Mouse (Mus musculus) spleen, adult 12 weeks (tissue): ENCODE results near the gene Dbt.

Experiments
- DNase-seq: peaks from one replicate; pipeline ENCODE4 v3.0.0; 2022; ENCODE audit warnings: low spot score

The Dbt gene

DNA sequence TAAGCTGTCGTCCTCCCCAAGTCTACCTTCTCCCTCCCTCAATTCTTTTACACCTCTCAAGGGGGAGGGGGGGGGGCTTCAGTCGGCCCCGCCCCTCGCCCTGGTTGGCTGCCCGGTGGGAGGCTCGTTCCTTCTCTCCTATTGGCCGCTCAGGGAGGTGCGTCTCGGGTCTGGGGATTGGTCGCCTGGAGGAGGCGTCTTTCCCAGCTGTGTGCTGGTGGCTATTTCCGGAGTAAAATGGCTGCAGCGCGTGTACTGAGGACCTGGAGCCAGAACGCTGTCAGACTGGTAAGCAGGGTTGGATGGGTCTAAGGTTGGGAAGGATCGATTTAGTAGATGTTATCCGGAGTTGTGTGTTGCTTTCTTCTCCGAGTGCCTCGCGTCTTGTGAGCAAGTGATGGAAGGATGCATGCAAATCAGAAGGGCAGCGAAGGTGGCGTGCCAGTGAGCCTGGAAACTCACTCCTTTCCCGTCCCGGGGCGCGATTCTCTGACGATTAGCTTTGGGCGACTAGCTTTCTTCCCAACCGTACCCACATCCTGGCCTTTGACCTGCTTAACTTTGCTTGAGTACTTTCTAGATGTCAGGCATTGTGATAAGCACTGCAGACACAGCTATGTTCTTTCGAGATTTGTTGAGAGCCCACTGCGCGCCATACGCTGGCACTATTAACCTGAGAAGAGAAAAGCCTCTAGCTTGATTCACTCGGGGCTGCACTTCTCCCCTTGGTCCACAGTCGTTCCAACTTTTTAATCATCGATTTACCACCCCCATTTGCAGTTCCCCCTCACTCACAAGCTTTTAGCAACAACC lies at the start of gene Dbt:
TSS of gene Dbt (plus strand) at position 167 of the 813 bp plus-strand sequence.
- DNase-seq: peak; percentile 50

- DNase-seq: no peak
Measured at GRCm38 (mm10) chr3:116464318-116464717, 48.6 kb upstream of the Dbt start.

- no peak for DNase-seq
Measured at GRCm38 (mm10) chr3:116465709-116466108, 47.2 kb upstream of the Dbt start.

GRCm38 (mm10) chr3:116474602-116475001 lies 38.3 kb upstream of the Dbt start:
- DNase-seq: no peak

DNA sequence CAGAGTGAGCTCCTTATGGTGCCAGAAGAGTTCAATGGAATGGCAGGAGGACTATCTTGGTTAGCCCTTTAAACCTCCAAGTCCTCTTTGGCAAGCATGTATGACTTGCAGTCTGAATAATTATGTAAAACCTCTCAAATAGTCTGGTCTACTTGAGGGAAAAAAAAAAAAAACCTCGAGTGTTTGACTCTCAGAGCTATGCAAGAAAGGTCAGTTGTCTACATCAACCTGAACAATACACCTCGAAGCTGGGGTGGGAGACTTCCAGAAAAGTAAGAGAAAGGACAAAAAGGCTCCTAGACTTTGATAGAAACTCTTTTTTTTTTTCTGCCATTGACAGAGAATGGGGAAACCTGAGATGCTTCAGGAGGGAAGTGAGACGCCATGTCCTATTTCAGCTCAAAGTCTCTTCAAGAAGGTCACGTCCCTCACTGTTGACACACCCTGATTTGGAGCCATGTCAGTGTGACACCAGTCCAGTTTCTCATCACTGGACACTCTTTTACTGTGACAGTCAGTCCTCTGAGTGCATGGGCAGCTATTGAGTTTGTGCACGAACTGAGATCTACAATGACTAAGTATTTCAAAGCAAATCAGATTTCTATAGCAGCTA lies 36.1 kb upstream of the Dbt start:
- no peak for DNase-seq

- no peak for DNase-seq
Measured at GRCm38 (mm10) chr3:116477351-116477750, 35.5 kb upstream of the Dbt start.

DNA sequence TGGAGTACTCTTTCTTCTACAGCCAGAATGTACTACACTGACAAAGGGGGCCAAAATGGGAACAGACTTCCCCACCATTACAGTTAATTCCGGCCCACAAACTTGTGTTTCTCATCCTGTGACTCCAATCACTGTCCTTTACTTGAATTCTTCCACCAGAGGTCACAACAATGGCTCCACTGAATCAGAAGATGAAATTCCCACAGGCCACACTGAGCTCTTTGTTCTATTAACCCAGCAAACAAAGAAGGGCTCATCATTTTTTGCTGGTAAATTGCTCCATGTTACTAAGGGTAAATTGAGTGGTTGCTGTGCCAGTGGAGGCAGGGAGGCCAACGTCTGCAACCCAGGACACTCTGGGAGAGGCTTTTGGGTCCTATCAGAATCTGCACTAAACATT lies 32.8 kb upstream of the Dbt start:
- no peak for DNase-seq

GRCm38 (mm10) chr3:116480937-116481336 lies 31.9 kb upstream of the Dbt start:
- DNase-seq: no peak

DNA sequence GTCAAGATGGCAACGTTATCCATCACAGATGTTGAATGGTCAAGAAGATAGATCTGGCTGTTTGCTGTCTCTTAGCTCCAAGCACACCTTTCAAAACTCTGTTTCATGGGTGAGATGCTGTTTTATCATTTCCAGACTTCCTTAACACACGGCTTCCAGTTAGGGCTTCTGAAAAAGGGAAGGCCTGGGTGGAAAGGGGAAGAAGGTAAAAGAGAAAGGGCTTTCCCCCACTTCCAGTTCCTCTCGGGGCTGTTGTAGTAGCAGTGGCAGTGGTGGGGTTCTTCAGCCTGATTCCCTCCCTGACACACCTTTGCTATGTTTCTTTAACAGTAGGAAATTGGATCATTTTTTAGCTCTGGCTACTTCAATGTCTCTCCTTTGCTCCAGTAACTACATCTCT lies 30.1 kb upstream of the Dbt start:
- no peak for DNase-seq

DNA sequence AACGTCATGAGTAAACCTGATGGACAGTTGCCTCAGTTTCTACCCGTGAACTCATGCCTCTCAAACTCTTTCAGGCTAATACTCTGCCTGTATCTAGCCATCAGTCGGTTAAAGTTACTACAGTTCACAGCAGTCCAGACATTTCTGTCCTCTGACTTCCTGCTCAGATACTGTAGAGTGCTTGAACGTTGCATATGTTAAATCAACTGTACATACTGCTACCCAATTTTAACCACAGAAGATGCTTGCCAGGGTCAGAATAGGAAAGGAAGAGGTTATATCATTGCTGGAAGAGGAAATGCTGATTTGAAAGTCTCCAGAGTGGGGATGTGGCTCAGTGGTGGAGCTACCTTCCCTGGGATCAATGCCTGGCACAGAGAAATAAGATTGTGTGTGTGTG lies 29.6 kb upstream of the Dbt start:
- no peak for DNase-seq

DNA sequence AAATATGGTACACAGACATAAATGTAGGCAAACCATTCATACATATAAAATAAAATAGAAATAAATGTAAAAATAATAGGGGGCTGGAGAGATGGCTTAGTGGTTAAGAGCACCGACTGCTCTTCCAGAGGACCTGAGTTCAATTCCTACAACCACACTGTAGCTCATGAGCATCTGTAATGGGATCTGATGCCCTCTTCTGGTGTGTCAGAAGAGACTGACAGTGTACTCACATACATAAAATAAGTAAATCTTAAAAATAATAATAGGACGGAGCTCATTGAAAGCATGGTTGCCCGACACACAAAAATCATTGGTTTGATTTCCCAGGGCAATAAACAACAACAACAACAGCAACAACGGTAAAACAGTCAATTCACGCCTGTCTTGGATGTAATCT lies 21.9 kb upstream of the Dbt start:
- no peak for DNase-seq

DNA sequence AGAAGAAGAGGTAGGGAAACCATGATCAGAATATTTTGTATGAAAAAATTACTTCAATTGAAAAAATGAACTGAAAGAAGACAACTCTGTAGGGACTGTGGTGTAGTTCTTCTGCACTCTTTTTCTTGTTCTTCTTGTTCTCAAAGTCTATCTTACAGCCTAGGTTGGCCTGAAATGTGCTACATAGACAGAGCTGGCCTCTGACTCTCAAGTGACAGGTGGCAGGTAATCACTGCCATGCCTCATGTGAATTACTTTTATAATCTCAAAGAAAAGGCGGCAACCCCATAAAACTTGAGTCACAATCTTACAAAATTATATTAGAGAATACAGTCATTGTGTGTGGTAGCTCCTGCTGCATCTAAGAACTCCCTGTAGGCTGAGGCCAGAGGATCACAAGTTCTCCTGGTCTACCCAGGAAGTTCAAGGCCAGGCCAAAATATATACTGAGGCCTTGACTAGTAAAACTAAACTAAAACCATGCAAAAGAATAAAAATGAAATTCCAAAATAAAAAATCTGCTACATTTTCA lies 20.9 kb upstream of the Dbt start:
- DNase-seq: no peak

DNA sequence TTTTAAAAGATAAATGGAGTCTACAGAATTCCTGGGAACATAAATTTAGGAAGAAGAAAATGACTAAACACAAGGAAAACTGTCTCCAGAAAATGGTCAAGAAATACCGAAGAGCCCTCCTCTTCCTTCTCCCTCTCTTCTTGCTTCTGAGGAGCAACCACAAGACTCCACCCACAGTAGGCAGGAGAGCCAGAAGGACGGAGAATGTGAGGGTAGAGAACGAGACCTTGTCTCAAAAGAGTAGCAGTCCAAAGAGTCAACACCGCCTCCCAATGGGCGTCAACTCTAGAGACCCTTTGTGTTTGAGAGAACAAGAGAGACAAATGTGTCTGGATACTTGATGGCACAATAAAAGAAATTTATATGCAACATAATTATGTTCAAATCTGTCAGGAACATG lies 19.2 kb upstream of the Dbt start:
- DNase-seq: no peak

- no peak for DNase-seq
Measured at GRCm38 (mm10) chr3:116495671-116496070, 17.2 kb upstream of the Dbt start.

DNA sequence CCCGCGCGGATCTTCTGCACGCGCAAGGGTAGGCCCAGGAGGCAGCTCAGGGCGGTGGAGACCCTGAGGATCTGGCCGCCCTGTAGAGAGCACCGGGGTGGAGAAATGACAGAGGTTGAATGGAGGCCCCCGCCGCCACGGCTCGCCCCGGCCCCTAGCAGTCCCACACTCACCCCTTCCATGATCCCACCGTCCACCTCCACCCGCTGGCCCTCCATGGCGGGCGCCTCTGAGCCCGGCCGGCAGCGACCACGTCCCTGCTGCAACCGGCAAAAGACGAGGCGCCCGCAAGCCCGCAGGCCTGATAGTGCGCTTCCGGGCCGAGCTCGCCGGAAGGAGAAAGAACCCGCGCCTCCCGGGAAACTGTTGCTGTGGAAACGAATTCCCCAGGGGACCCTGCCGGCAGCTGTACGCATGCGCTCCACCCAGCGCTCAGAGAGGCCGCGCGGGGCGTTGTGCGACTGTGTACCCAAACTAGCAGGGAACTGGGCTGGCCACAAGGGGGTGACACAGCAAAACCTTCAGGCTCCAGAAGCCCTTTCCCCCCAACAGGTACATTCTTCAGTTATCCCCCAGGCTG lies 5.0 kb upstream of the Dbt start, which contains the start of gene Rtca:
TSS of gene Rtca (minus strand) at position 437 of the 580 bp plus-strand sequence.
- peak; percentile 92 for DNase-seq

GRCm38 (mm10) chr3:116512151-116512903 lies 543 bp upstream of the Dbt start:
- DNase-seq: no peak

DNA sequence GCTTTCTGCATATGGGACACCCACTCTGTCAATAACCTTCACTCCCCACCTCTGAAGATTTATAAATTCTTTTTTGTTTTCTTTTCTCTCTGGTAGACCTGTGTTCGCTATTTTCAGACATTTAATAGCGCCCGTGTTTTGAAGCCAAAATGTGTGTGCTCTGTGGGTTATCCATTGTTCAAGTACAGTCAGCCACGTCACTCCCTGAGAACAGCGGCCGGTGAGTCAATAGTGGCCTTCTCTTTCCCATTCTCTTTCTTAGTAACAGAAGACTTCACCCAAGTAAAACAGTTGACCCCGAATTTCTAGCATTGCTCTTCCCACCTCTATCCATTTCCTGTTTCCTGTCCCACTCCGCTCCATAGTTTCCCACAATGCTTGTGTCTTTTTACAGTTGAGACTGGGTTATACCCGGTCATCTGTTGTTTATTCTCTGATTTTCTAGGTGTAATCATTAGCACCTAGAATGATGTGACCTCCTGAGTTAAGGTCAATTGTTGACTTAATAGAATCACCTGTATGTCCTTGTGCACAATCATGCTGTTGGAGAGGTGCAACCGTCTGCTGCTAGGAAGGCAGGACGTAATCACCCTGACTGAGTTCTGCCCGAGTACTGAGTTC lies 7.4 kb downstream of the Dbt start:
- no peak for DNase-seq

DNA sequence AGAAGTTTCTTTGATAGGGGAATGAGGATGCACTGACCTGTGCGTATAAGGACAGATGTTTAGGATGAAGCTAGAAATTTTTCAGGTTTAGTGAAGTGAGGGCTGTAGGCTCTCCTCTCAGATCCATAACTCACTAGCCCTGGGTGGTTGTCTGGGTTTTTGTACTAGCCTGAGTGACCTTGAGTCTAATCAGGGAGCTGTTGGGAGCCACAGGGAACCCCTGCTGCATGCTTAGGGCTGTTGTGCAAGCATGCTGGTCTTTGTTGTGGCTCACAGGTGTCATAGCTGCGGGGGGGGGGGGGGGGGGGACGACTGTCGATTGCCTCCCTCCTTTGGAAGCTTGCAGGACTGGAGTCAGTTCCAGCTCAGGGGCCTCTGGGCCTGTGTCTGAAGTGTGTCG lies 16.9 kb downstream of the Dbt start:
- DNase-seq: no peak

DNA sequence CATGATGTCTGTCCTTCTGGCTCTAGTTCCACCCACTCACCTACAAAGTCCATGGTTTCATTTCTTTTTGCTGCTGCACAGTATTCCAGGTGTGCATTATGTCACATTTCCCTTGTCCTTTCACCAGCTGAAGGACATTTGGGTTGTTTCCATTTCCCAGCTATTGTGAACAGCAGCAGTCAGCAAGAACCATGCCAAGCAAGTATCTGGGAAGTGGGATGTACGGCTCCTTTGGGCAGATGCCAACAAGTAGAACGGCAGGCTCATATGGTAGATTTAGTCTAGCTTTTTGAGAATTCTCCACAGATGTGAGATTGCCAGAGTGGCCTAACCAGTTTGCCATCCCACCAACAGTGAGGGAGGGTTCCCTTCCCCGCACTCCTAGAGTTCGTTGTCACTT lies 18.0 kb downstream of the Dbt start:
- DNase-seq: no peak

DNA sequence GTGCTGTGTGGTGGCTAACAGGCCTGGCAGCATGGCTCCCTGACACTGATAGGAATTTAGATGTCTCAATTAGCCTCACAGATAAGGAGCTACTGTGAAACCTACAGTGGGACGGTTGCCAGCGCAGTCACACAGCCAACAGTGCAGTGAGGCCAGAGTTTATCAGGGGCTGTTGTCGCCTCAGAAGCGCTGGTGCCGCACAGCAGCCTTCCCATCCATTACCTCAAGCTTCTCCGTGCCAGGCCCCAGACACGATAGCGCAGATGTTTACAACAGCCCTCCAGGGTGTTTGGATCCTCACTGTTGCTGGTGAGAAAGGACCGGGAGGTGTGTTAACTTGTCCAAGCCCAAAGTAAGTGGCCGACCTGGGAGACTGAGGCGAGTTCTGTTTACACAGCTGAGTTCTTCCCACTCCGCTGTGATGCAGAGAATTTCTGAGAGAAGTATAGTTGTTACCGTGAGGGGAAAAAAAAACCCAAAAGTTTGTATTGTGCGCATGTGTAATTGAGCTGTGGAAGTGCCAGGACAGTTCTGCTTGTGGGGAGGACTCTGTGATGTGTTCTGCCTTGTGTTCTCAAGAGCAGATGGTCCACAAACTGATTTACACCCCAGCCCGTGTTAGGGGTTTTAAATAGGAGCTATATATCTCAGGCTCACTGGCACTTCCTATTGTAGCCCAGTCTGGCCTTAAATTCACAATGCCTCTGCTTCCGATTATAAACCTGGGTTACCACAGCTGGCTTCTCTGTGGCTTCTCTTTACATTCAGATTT lies 23.7 kb downstream of the Dbt start:
- DNase-seq: peak; percentile 31

- DNase-seq: no peak
Measured at GRCm38 (mm10) chr3:116537200-116537573, 24.3 kb downstream of the Dbt start.
